Mouse (Mus musculus) urinary bladder, adult 2 months (tissue): ENCODE measurements around the gene Capn5. TPM values are rescaled to one million over a fixed set of nuclear protein-coding genes. Genes with fewer than 3 reads are reported as not detected.
A peak's percentile ranks its signal among the peaks of the same experiment; 100 is the strongest.

ENCODE experiments used
- DNase-seq: peaks from one replicate; pipeline ENCODE4 v3.0.0; 2022; ENCODE audit warnings: low spot score
- polyA plus RNA-seq: library from polyadenylated mRNA; depleted of rRNA; stranded (reverse); fragments of >200 nt; gene quantifications from 2 replicates; pipeline ENCODE4 v1.2.3, GENCODE M21; 2012

The Capn5 gene
- polyA plus RNA-seq, 1 experiment = 76.6 TPM

- DNase-seq = no peak
Observed at GRCm38 (mm10) chr7:98148721-98149407, 29.2 kb downstream of the Capn5 start.

GRCm38 (mm10) chr7:98147766-98148165, 30.3 kb downstream of the Capn5 start:
- no peak for DNase-seq

GRCm38 (mm10) chr7:98146447-98146845, 31.6 kb downstream of the Capn5 start:
- DNase-seq = no peak

GRCm38 (mm10) chr7:98145842-98146446, 32.1 kb downstream of the Capn5 start:
- DNase-seq = no peak

- no peak for DNase-seq
Observed at GRCm38 (mm10) chr7:98145402-98145801, 32.7 kb downstream of the Capn5 start, which contains the start of gene Omp. Gene Omp, minus strand, starts transcription at chr7:98145502.

GRCm38 (mm10) chr7:98142648-98143047, 35.4 kb downstream of the Capn5 start:
- no peak for DNase-seq

GRCm38 (mm10) chr7:98142247-98142646, 35.8 kb downstream of the Capn5 start:
- DNase-seq = no peak

- DNase-seq = no peak
Observed at GRCm38 (mm10) chr7:98141206-98141605, 36.9 kb downstream of the Capn5 start.

GRCm38 (mm10) chr7:98140597-98140996, 37.5 kb downstream of the Capn5 start:
- DNase-seq = no peak

GRCm38 (mm10) chr7:98139216-98139615, 38.9 kb downstream of the Capn5 start:
- DNase-seq = no peak

- no peak for DNase-seq
Observed at GRCm38 (mm10) chr7:98137995-98138394, 40.1 kb downstream of the Capn5 start.

GRCm38 (mm10) chr7:98137583-98137982, 40.5 kb downstream of the Capn5 start:
- DNase-seq = no peak

- DNase-seq = no peak
Observed at GRCm38 (mm10) chr7:98131751-98132150, 46.3 kb downstream of the Capn5 start.

- no peak for DNase-seq
Observed at GRCm38 (mm10) chr7:98125473-98125872, 52.6 kb downstream of the Capn5 start.

GRCm38 (mm10) chr7:98124701-98125100, 53.4 kb downstream of the Capn5 start:
- DNase-seq = no peak

- DNase-seq = no peak
Observed at GRCm38 (mm10) chr7:98121673-98122072, 56.4 kb downstream of the Capn5 start.

GRCm38 (mm10) chr7:98121241-98121640, 56.8 kb downstream of the Capn5 start:
- no peak for DNase-seq

- DNase-seq = peak; percentile 59
Observed at GRCm38 (mm10) chr7:98120325-98120724, 57.7 kb downstream of the Capn5 start.

- DNase-seq = no peak
Observed at GRCm38 (mm10) chr7:98119961-98120232, 58.2 kb downstream of the Capn5 start.

- no peak for DNase-seq
Observed at GRCm38 (mm10) chr7:98119179-98119960, 58.7 kb downstream of the Capn5 start, which contains the start of gene Myo7a. Gene Myo7a, minus strand, starts transcription at chr7:98119524.

- peak; percentile 44 for DNase-seq
Observed at GRCm38 (mm10) chr7:98117012-98117660, 60.9 kb downstream of the Capn5 start.

GRCm38 (mm10) chr7:98114656-98115055, 63.4 kb downstream of the Capn5 start:
- DNase-seq = no peak
